Mouse (Mus musculus) lung, embryonic 15.5 days (tissue): ENCODE measurements at regions not wholly inside any gene's neighbourhood (a gene's known extent, or its start where the extent isn't known, plus 50 kb on each side); places are given as distances from the start of the nearest gene placed in this dataset.
A peak's percentile ranks its signal among the peaks of the same experiment; 100 is the strongest.

Experiments used
- ATAC-seq: fragments of 200-750 bp; cut with Nextera tagmentation; 2 replicates; pipeline ENCODE4 v1.8.0; 2017; ENCODE audit warnings: moderate number of reproducible peaks, borderline replicate concordance; ENCODE audit not compliant: low FRiP score, low TSS enrichment; ENCODE audit errors: extremely low read depth
- H3K27ac ChIP-seq: fragments of 300-500 bp; sonication (generic); 2 replicates; pipeline ENCODE4 v1.5.1; 2015; ENCODE audit warnings: moderate library complexity, mild to moderate bottlenecking, inconsistent platforms
- H3K27me3 ChIP-seq: fragments of 300-500 bp; sonication (generic); 2 replicates; pipeline ENCODE4 v1.6.1; 2015; ENCODE audit warnings: inconsistent platforms
- H3K36me3 ChIP-seq: fragments of 300-500 bp; sonication (generic); 2 replicates; pipeline ENCODE4 v1.6.1; 2015; ENCODE audit warnings: inconsistent platforms
- H3K4me1 ChIP-seq: fragments of 300-500 bp; sonication (generic); 2 replicates; pipeline ENCODE4 v1.6.1; 2015; ENCODE audit warnings: inconsistent platforms
- H3K4me2 ChIP-seq: fragments of 300-500 bp; sonication (generic); 2 replicates; pipeline ENCODE4 v1.6.1; 2015; ENCODE audit warnings: inconsistent platforms, mild to moderate bottlenecking, moderate library complexity
- H3K4me3 ChIP-seq: fragments of 300-500 bp; sonication (generic); 2 replicates; pipeline ENCODE4 v1.5.1; 2015; ENCODE audit warnings: mild to moderate bottlenecking, inconsistent platforms
- H3K9ac ChIP-seq: fragments of 300-500 bp; sonication (generic); 2 replicates; pipeline ENCODE4 v1.6.1; 2015; ENCODE audit warnings: inconsistent platforms
- H3K9me3 ChIP-seq: fragments of 300-500 bp; sonication (generic); 2 replicates; pipeline ENCODE4 v1.6.1; 2016; ENCODE audit warnings: inconsistent platforms
- WGBS: fragments of 180-500 bp; shearing (Covaris S2); methylation state at CpG from one replicate; pipeline ENCODE4 v1.1.7; 2015; 5-methylcytosine and 5-hydroxymethylcytosine counted together

- Histone ChIP-seq H3K27me3 (no peaks in the 10 kb centered on the region), H3K4me3 (no peak overlapping the region), H3K4me2 (no peak overlapping the region), H3K9ac (no peak overlapping the region), H3K9me3 (no peaks in the 10 kb centered on the region), H3K4me1 (no peaks in the 10 kb centered on the region), H3K27ac (no peak overlapping the region), H3K36me3 (no peaks in the 10 kb centered on the region)
- 9% methylated on average over 1 of the region's 1 CpGs for WGBS
- ATAC-seq: no peak
These were observed 162.1 kb upstream of the Zc3h12a start for GRCm38 (mm10) chr4:125289709-125290108.

- no peak for ATAC-seq
- Histone ChIP-seq H3K4me3 (no peak overlapping the region), H3K4me2 (no peak overlapping the region), H3K27me3 (no peaks in the 10 kb centered on the region), H3K9ac (no peak overlapping the region), H3K9me3 (no peaks in the 10 kb centered on the region), H3K4me1 (no peaks in the 10 kb centered on the region), H3K27ac (no peak overlapping the region), H3K36me3 (no peaks in the 10 kb centered on the region)
- 55% methylated on average over 6 of the region's 6 CpGs for WGBS
These were observed 161.4 kb upstream of the Zc3h12a start for GRCm38 (mm10) chr4:125289031-125289449.

GRCm38 (mm10) chr4:125282974-125283319 is 155.3 kb upstream of the Zc3h12a start:
- 36% methylated on average over 8 of the region's 8 CpGs for WGBS
- Histone ChIP-seq H3K36me3 (no peaks in the 10 kb centered on the region), H3K4me3 (no peak overlapping the region), H3K4me2 (no peak overlapping the region), H3K9me3 (no peaks in the 10 kb centered on the region), H3K27ac (no peak overlapping the region), H3K27me3 (0 out of 2 replicates have a peak, but pooled peaks cover under 1% of the 10 kb centered on the region), H3K9ac (no peak overlapping the region), H3K4me1 (no peaks in the 10 kb centered on the region)
- no peak for ATAC-seq

GRCm38 (mm10) chr4:125282154-125282973 is 154.7 kb upstream of the Zc3h12a start:
- Histone ChIP-seq H3K27ac (no peak overlapping the region), H3K4me3 (no peak overlapping the region), H3K9ac (no peak overlapping the region), H3K9me3 (no peaks in the 10 kb centered on the region), H3K4me2 (no peak overlapping the region), H3K4me1 (no peaks in the 10 kb centered on the region), H3K27me3 (peaks cover 6% of the 10 kb centered on the region; the same call in 1 of the 2 replicates), H3K36me3 (no peaks in the 10 kb centered on the region)
- ATAC-seq: peak; percentile 21; the same call in 1 of the 2 replicates
- 12% methylated on average over 20 of the region's 21 CpGs for WGBS

GRCm38 (mm10) chr4:125279165-125279564 is 151.5 kb upstream of the Zc3h12a start:
- H3K4me1 ChIP-seq: no peaks in the 10 kb centered on the region
- 32% methylated on average over 7 of the region's 7 CpGs for WGBS
- no peaks in the 10 kb centered on the region for H3K9me3 ChIP-seq
- ATAC-seq: no peak
- H3K4me2 ChIP-seq: no peak overlapping the region
- H3K36me3 ChIP-seq: no peaks in the 10 kb centered on the region
- H3K4me3 ChIP-seq: no peak overlapping the region
- peaks cover 35% of the 10 kb centered on the region for H3K27me3 ChIP-seq
- no peak overlapping the region for H3K9ac ChIP-seq
- no peak overlapping the region for H3K27ac ChIP-seq

GRCm38 (mm10) chr4:125276861-125277260 is 149.2 kb upstream of the Zc3h12a start:
- WGBS: 62% methylated on average over 6 of the region's 6 CpGs
- H3K4me1 ChIP-seq: no peaks in the 10 kb centered on the region
- ATAC-seq: no peak
- no peak overlapping the region for H3K27ac ChIP-seq
- peaks cover 40% of the 10 kb centered on the region for H3K27me3 ChIP-seq
- no peaks in the 10 kb centered on the region for H3K9me3 ChIP-seq
- no peak overlapping the region for H3K4me3 ChIP-seq
- H3K36me3 ChIP-seq: no peaks in the 10 kb centered on the region
- no peak overlapping the region for H3K4me2 ChIP-seq
- H3K9ac ChIP-seq: no peak overlapping the region

GRCm38 (mm10) chr4:125275259-125275658 is 147.6 kb upstream of the Zc3h12a start:
- no peak for ATAC-seq
- Histone ChIP-seq H3K4me3 (no peak overlapping the region), H3K4me1 (no peaks in the 10 kb centered on the region), H3K27ac (no peak overlapping the region), H3K9ac (no peak overlapping the region), H3K9me3 (no peaks in the 10 kb centered on the region), H3K36me3 (no peaks in the 10 kb centered on the region), H3K4me2 (no peak overlapping the region), H3K27me3 (peaks cover 40% of the 10 kb centered on the region)
- 1% methylated on average over 13 of the region's 13 CpGs for WGBS

GRCm38 (mm10) chr4:125270951-125271350 is 143.3 kb upstream of the Zc3h12a start:
- 77% methylated on average over 14 of the region's 14 CpGs for WGBS

GRCm38 (mm10) chr4:125266212-125266611 is 138.6 kb upstream of the Zc3h12a start:
- WGBS: 65% methylated on average over 1 of the region's 1 CpGs
- H3K4me1 ChIP-seq: no peaks in the 10 kb centered on the region
- no peaks in the 10 kb centered on the region for H3K36me3 ChIP-seq
- no peak overlapping the region for H3K4me2 ChIP-seq
- no peak for ATAC-seq
- H3K4me3 ChIP-seq: no peak overlapping the region
- H3K27me3 ChIP-seq: no peaks in the 10 kb centered on the region; the same call in 1 of the 2 replicates
- H3K9me3 ChIP-seq: no peaks in the 10 kb centered on the region
- H3K27ac ChIP-seq: no peak overlapping the region
- no peak overlapping the region for H3K9ac ChIP-seq

More at GRCm38 (mm10) chr4:125270951-125271350, 143.3 kb upstream of the Zc3h12a start:
- Histone ChIP-seq H3K36me3 (no peaks in the 10 kb centered on the region), H3K4me2 (no peak overlapping the region), H3K27ac (no peak overlapping the region), H3K9me3 (no peaks in the 10 kb centered on the region), H3K4me3 (no peak overlapping the region), H3K27me3 (peaks cover 21% of the 10 kb centered on the region), H3K9ac (no peak overlapping the region), H3K4me1 (no peaks in the 10 kb centered on the region)
- no peak for ATAC-seq

GRCm38 (mm10) chr4:125265575-125265974 is 137.9 kb upstream of the Zc3h12a start:
- no peak for ATAC-seq
- H3K4me1 ChIP-seq: no peaks in the 10 kb centered on the region
- no peak overlapping the region for H3K9ac ChIP-seq
- no peak overlapping the region for H3K27ac ChIP-seq
- 9% methylated on average over 5 of the region's 5 CpGs for WGBS
- H3K4me3 ChIP-seq: no peak overlapping the region
- H3K36me3 ChIP-seq: no peaks in the 10 kb centered on the region
- no peak overlapping the region for H3K4me2 ChIP-seq
- no peaks in the 10 kb centered on the region for H3K9me3 ChIP-seq
- no peaks in the 10 kb centered on the region; the same call in 1 of the 2 replicates for H3K27me3 ChIP-seq

- Histone ChIP-seq H3K4me1 (no peaks in the 10 kb centered on the region), H3K36me3 (no peaks in the 10 kb centered on the region), H3K27ac (no peak overlapping the region), H3K9ac (no peak overlapping the region), H3K27me3 (no peaks in the 10 kb centered on the region; the same call in 1 of the 2 replicates), H3K9me3 (no peaks in the 10 kb centered on the region), H3K4me2 (no peak overlapping the region), H3K4me3 (no peak overlapping the region)
- no peak for ATAC-seq
- WGBS: 40% methylated on average over 7 of the region's 7 CpGs
These were observed 137.4 kb upstream of the Zc3h12a start for GRCm38 (mm10) chr4:125265065-125265464.

- 54% methylated on average over 8 of the region's 8 CpGs for WGBS
- Histone ChIP-seq H3K36me3 (no peaks in the 10 kb centered on the region), H3K27me3 (no peaks in the 10 kb centered on the region), H3K9me3 (no peaks in the 10 kb centered on the region), H3K9ac (no peak overlapping the region), H3K4me1 (no peaks in the 10 kb centered on the region), H3K4me2 (no peak overlapping the region), H3K4me3 (no peak overlapping the region), H3K27ac (no peak overlapping the region)
- ATAC-seq: no peak
These were observed 133.9 kb upstream of the Zc3h12a start for GRCm38 (mm10) chr4:125261547-125261946.
